Mouse (Mus musculus) G1E (cell line): ENCODE measurements around the gene Slc25a5.

Source experiments
- CTCF ChIP-seq: IDR thresholded peaks from 2 replicates; pipeline ENCODE4 v1.5.1; 2012; ENCODE audit warnings: low read depth, low read length, inconsistent platforms, mixed read lengths
- GATA1 ChIP-seq: IDR thresholded peaks from 2 replicates; pipeline ENCODE4 v1.6.1; 2012; ENCODE audit warnings: borderline replicate concordance, low read length, inconsistent platforms, mixed read lengths

- TF ChIP-seq CTCF (no peak), GATA1 (no peak)
Observed at GRCm38 (mm10) chrX:36794571-36794970, 880 bp upstream of the Slc25a5 start.
